Mouse (Mus musculus) thymus, adult 2 months (tissue): Measurements from ENCODE around the gene Pld6.

Experiments used
- CTCF ChIP-seq: fragments of 200-500 bp; IDR thresholded peaks from 2 replicates; pipeline ENCODE4 v1.5.1; 2012; ENCODE audit warnings: mild to moderate bottlenecking, control low read depth, low read length, moderate library complexity, borderline replicate concordance; ENCODE audit not compliant: control insufficient read depth, poor library complexity, insufficient read depth; ENCODE audit errors: extremely low read depth
- POLR2A ChIP-seq: fragments of 200-500 bp; IDR thresholded peaks from 2 replicates; pipeline ENCODE4 v1.6.1; 2012; ENCODE audit warnings: mild to moderate bottlenecking, low read length, control low read depth, moderate library complexity; ENCODE audit not compliant: control insufficient read depth, poor library complexity, insufficient read depth; ENCODE audit errors: extremely low read depth

DNA sequence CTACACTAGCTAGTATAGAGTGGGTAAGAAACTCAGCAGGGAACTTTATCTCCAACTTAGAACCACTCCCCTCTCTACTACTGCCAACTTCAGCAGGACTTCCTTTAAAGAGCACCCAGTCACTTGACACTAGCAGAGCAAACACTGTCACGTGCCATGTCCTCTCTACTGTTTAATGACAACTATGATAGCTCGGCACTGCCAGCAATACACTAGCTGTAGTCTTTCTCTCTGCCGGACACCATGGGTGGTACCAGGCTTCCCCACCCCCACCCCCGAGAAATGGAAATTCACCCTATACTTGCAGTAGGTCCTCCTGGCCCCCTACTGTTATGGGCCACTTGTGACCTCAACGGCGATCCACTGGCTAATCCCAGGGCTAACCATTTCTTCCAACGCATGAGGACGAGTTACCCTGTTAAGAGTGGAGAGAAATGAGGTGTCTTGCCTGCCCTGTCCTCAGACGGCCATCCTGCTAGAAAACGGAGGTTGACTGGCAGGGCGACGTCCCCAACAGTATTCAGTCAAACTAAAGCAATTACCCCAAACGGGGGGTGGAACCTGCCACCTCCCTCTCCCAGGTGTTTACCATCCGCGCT, 21.7 kb upstream of the Pld6 start:
- TF ChIP-seq POLR2A = no peak
- TF ChIP-seq CTCF = no peak
